In the genomic region with DNA sequence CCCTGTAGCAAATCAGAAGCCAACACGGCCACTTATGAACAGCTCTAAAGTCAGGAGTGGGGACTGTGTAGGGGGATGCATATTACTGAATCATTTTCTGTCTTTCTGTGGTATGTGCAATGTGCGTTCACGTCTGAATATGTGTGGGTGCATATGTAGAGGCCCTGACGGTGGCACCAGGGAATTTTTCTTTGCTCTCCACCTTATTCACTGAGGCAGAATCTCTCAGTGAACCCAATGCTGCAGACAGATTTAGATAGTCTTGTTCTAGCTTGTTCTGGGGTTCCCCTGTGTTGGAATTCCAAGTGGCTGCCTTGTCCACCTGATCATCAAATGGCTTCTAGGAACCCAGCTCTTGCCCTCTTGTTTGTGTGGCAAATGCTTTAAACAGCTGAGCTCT, we compare ENCODE assay signal across 8 mouse cellular contexts. TPM values are rescaled to one million over a fixed set of nuclear protein-coding genes. Genes with fewer than 3 reads are reported as not detected.
DNase-seq lines count a peak whose midpoint lies in the region; ATAC-seq lines count a peak whose summit lies in the region.

No protein-coding gene starts in this region.

- H3K4me3 ChIP-seq in lung, embryonic 16.5 days (ENCODE audit: low read length) = peak overlapping the region; percentile 52; the same call in 1 of the 2 replicates
- H3K4me3 ChIP-seq in limb, embryonic 12.5 days (replicated peaks) = peak overlapping the region; percentile 57

- peak overlapping the region; percentile 53; the same call in 1 of the 2 replicates for H3K9ac ChIP-seq in lung, embryonic 16.5 days (ENCODE audit: low read length)
- H3K9ac ChIP-seq in limb, embryonic 12.5 days (replicated peaks) = no peak overlapping the region; the same call in 1 of the 2 replicates

- peaks cover 6% of the 10 kb centered on the region for H3K4me1 ChIP-seq in lung, embryonic 16.5 days (replicated peaks; ENCODE audit: control insufficient read depth, insufficient read depth, low read length)
- H3K4me1 ChIP-seq in limb, embryonic 12.5 days (replicated peaks) = peaks cover 9% of the 10 kb centered on the region

- H3K36me3 ChIP-seq in lung, embryonic 16.5 days (ENCODE audit: control insufficient read depth, insufficient read depth, low read length) = no peaks in the 10 kb centered on the region
- H3K36me3 ChIP-seq in limb, embryonic 12.5 days = no peaks in the 10 kb centered on the region

- peak overlapping the region; percentile 30; the same call in 1 of the 2 replicates for H3K27ac ChIP-seq in lung, embryonic 16.5 days (ENCODE audit: low read length)
- 0 out of 2 replicates have a peak overlapping the region, but pooled peaks have one; percentile 35 for H3K27ac ChIP-seq in limb, embryonic 12.5 days

- no peak for DNase-seq in frontal cortex, postnatal 25 days (ENCODE audit: low spot score in 2 of 2)
- DNase-seq in lung, postnatal 4 days = no peak
- peak; percentile 4 for DNase-seq in telencephalon, adult 2 months (ENCODE audit: low read depth, low spot score)
- DNase-seq in gastrocnemius, postnatal 4 days (ENCODE audit: low spot score in 2 of 2) = no peak
- no peak for DNase-seq in cerebellum, adult 11-12 months

- 44% methylated on average over 4 of the region's 4 CpGs for WGBS in lung, embryonic 16.5 days
- WGBS in limb, embryonic 12.5 days = 73% methylated on average over 4 of the region's 4 CpGs

- peak; percentile 32; the same call in 1 of the 2 replicates for ATAC-seq in frontal cortex, adult (ENCODE audit: low TSS enrichment)
- ATAC-seq in lung, embryonic 16.5 days (ENCODE audit: low read depth) = no peak
- no peak for ATAC-seq in limb, embryonic 12.5 days (ENCODE audit: insufficient number of reproducible peaks, insufficient read depth, low FRiP score, low TSS enrichment, low read depth)

- peak overlapping the region; percentile 60 for H3K4me2 ChIP-seq in lung, embryonic 16.5 days (ENCODE audit: low read depth, low read length)
- peak overlapping the region; percentile 62 for H3K4me2 ChIP-seq in limb, embryonic 12.5 days

- H3K27me3 ChIP-seq in lung, embryonic 16.5 days (ENCODE audit: control insufficient read depth, insufficient read depth, low read depth, low read length) = no peaks in the 10 kb centered on the region
- no peaks in the 10 kb centered on the region for H3K27me3 ChIP-seq in limb, embryonic 12.5 days

- no peaks in the 10 kb centered on the region for H3K9me3 ChIP-seq in lung, embryonic 16.5 days (ENCODE audit: control insufficient read depth, low read length)
- H3K9me3 ChIP-seq in limb, embryonic 12.5 days = no peaks in the 10 kb centered on the region

RNA-seq across cellular contexts. Expression of gene Slc4a5, which starts 48.0 kb away (rescaled TPM):
- 2.1 and 3.1 TPM in 2 replicates for polyA plus RNA-seq in lung, embryonic 16.5 days (2015; fragmentation: Nextera tagmentation; extraction: Ambion mirVana)
- polyA plus RNA-seq in limb, embryonic 12.5 days (2016; fragmentation: Nextera tagmentation; extraction: Ambion mirVana) = 0.49 and 0.68 TPM in 2 replicates
- total RNA-seq in gastrocnemius, postnatal 4 days (2021) = under 1 TPM in 1 of 2 experiments, not detected in 1; 0.07 TPM

RNA-seq across cellular contexts. Expression of gene Mthfd2, which starts 58.1 kb away (rescaled TPM):
- 26.0 and 27.4 TPM in 2 replicates for polyA plus RNA-seq in lung, embryonic 16.5 days (2015; fragmentation: Nextera tagmentation; extraction: Ambion mirVana)
- 43.2 and 47.1 TPM in 2 replicates for polyA plus RNA-seq in limb, embryonic 12.5 days (2016; fragmentation: Nextera tagmentation; extraction: Ambion mirVana)
- 10 to 100 TPM in 1 of 2 experiments, 1 to 10 TPM in 1; 7.5 to 10.6 TPM for total RNA-seq in gastrocnemius, postnatal 4 days (2021)

RNA-seq across cellular contexts. Expression of gene Mob1a, which starts 58.2 kb away (rescaled TPM):
- polyA plus RNA-seq in lung, embryonic 16.5 days (2015; fragmentation: Nextera tagmentation; extraction: Ambion mirVana) = 72.6 and 72.7 TPM in 2 replicates
- 65.4 and 68.7 TPM in 2 replicates for polyA plus RNA-seq in limb, embryonic 12.5 days (2016; fragmentation: Nextera tagmentation; extraction: Ambion mirVana)
- total RNA-seq in gastrocnemius, postnatal 4 days (2021) = 10 to 100 TPM; 36.6 to 42.8 TPM
